In the genomic region with DNA sequence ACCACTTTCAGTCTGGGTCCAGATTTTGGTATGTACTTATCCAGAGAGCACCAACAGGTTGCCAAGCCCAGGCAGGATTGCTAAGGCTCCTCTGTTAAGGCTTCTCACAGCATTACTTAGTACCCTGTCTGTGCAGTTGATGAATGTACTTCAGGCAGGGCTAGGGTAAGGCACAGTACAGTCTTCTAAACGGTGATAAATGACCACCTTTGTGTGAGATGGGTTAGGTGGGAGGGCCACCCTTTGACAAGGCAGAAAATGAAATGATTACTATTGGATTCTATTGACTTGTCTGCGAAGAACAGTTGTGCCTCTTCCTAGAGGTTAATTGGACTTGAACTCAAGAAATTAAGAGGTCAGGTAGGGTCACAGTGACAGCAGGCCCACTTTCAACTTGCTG, we compare ENCODE assay signal across 27 mouse cellular contexts.
A peak's percentile ranks its signal among the peaks of the same experiment; 100 is the strongest.
DNase-seq lines count a peak whose midpoint lies in the region; ATAC-seq and TF ChIP-seq lines count a peak whose summit lies in the region.
"Had no signal": no experiment of that assay in that cellular context is flagged by ENCODE, and none has a peak within 500 bp of the region (broad histone marks: within the 10 kb centered on the region; RNA-seq: fewer than 3 reads in every experiment).

No protein-coding gene starts in this region.

- 16% methylated on average over 2 of the region's 2 CpGs for WGBS in hindbrain, embryonic 11.5 days
- WGBS in hindbrain, postnatal 0 days, result 44% methylated on average over 2 of the region's 2 CpGs
- WGBS in intestine, embryonic 15.5 days, result 39% methylated on average over 2 of the region's 2 CpGs

- H3K4me1 ChIP-seq in hindbrain, embryonic 11.5 days (replicated peaks; ENCODE audit: control insufficient read depth, insufficient read depth, low read length), result no peaks in the 10 kb centered on the region
- no peaks in the 10 kb centered on the region for H3K4me1 ChIP-seq in hindbrain, postnatal 0 days (ENCODE audit: insufficient read depth, low read length)
- H3K4me1 ChIP-seq in intestine, embryonic 15.5 days (replicated peaks), result no peaks in the 10 kb centered on the region
- H3K4me1 ChIP-seq: embryonic facial prominence, embryonic 13.5 days; forebrain, embryonic 12.5 days; forebrain, embryonic 15.5 days; heart, embryonic 12.5 days; heart, embryonic 15.5 days had no signal

- DNase-seq in hindbrain, embryonic 11.5 days (ENCODE audit: low spot score), result peak; percentile 30
- DNase-seq in hindbrain, postnatal 0 days (ENCODE audit: low spot score), result no peak
- DNase-seq in retina, embryonic 14.5 days (ENCODE audit: low spot score), result peak; percentile 47
- DNase-seq in retina, postnatal 1 day, result no peak
- DNase-seq in embryo, embryonic 11 days, result peak; percentile 27
- no peak for DNase-seq in lung, postnatal 14 days
- DNase-seq: adrenal gland, adult 8-10 months; adrenal gland, postnatal 25 days; cerebellum, adult 11-12 months; cerebellum, adult 8-10 months; cerebellum, postnatal 10 days; cerebellum, postnatal 36 days; gastrocnemius, postnatal 25 days; heart, adult 18-20 months; heart, postnatal 10 days; heart, postnatal 36 days; kidney, adult 18-20 months had no signal

- H3K27ac ChIP-seq in hindbrain, embryonic 11.5 days (ENCODE audit: low read depth, low read length), result no peak overlapping the region
- H3K27ac ChIP-seq in hindbrain, postnatal 0 days, result no peak overlapping the region
- no peak overlapping the region for H3K27ac ChIP-seq in intestine, embryonic 15.5 days
- H3K27ac ChIP-seq: embryonic facial prominence, embryonic 13.5 days; forebrain, embryonic 12.5 days; forebrain, embryonic 15.5 days; heart, embryonic 15.5 days; hindbrain, embryonic 14.5 days had no signal

- no peaks in the 10 kb centered on the region for H3K36me3 ChIP-seq in hindbrain, embryonic 11.5 days (ENCODE audit: control insufficient read depth, insufficient read depth, low read length)
- H3K36me3 ChIP-seq in hindbrain, postnatal 0 days (ENCODE audit: insufficient read depth, low read length), result no peaks in the 10 kb centered on the region
- no peaks in the 10 kb centered on the region for H3K36me3 ChIP-seq in intestine, embryonic 15.5 days
- H3K36me3 ChIP-seq: embryonic facial prominence, embryonic 13.5 days; forebrain, embryonic 12.5 days; forebrain, embryonic 15.5 days; heart, embryonic 12.5 days; heart, embryonic 15.5 days had no signal

- peak; percentile 87 for ATAC-seq in hindbrain, embryonic 11.5 days (ENCODE audit: low FRiP score)
- no peak for ATAC-seq in hindbrain, postnatal 0 days
- ATAC-seq in intestine, embryonic 15.5 days, result no peak
- ATAC-seq: activated CD4-positive, CD25-positive, alpha-beta regulatory T cell, adult 4 months; forebrain, embryonic 15.5 days; intestine, embryonic 16.5 days had no signal

- H3K9me3 ChIP-seq in hindbrain, embryonic 11.5 days (ENCODE audit: control insufficient read depth, low read length), result no peaks in the 10 kb centered on the region
- H3K9me3 ChIP-seq in hindbrain, postnatal 0 days (ENCODE audit: low read length), result peaks cover 2% of the 10 kb centered on the region; the same call in 1 of the 2 replicates
- H3K9me3 ChIP-seq in intestine, embryonic 15.5 days, result no peaks in the 10 kb centered on the region
- H3K9me3 ChIP-seq: embryonic facial prominence, embryonic 13.5 days; forebrain, embryonic 12.5 days; forebrain, embryonic 15.5 days; heart, embryonic 12.5 days; heart, embryonic 15.5 days had no signal

- no peak overlapping the region for H3K4me3 ChIP-seq in hindbrain, embryonic 11.5 days (ENCODE audit: low read depth, low read length)
- H3K4me3 ChIP-seq in hindbrain, postnatal 0 days (ENCODE audit: low read length), result no peak overlapping the region
- no peak overlapping the region for H3K4me3 ChIP-seq in intestine, embryonic 15.5 days (replicated peaks)
- H3K4me3 ChIP-seq: embryonic facial prominence, embryonic 13.5 days; erythroblast, embryonic 14.5 days; forebrain, embryonic 12.5 days; forebrain, embryonic 15.5 days; heart, embryonic 12.5 days; heart, embryonic 15.5 days had no signal

- TF ChIP-seq CTCF in hindbrain, postnatal 0 days (IDR thresholded peaks at IDR 0.05; ENCODE audit: low read depth), result no peak

- peaks cover 9% of the 10 kb centered on the region; the same call in 1 of the 2 replicates for H3K27me3 ChIP-seq in hindbrain, embryonic 11.5 days (ENCODE audit: control insufficient read depth, insufficient read depth, low read length)
- H3K27me3 ChIP-seq in hindbrain, postnatal 0 days (ENCODE audit: insufficient read depth, low read length), result peaks cover 20% of the 10 kb centered on the region; the same call in 1 of the 2 replicates
- no peaks in the 10 kb centered on the region for H3K27me3 ChIP-seq in intestine, embryonic 15.5 days (replicated peaks)
- H3K27me3 ChIP-seq: embryonic facial prominence, embryonic 13.5 days; forebrain, embryonic 15.5 days; heart, embryonic 12.5 days; heart, embryonic 15.5 days had no signal

- no peak overlapping the region for H3K9ac ChIP-seq in hindbrain, embryonic 11.5 days (ENCODE audit: low read depth, low read length)
- H3K9ac ChIP-seq in hindbrain, postnatal 0 days (replicated peaks; ENCODE audit: low read length), result no peak overlapping the region
- no peak overlapping the region for H3K9ac ChIP-seq in intestine, embryonic 15.5 days
- H3K9ac ChIP-seq: embryonic facial prominence, embryonic 13.5 days; forebrain, embryonic 12.5 days; forebrain, embryonic 15.5 days; heart, embryonic 12.5 days; heart, embryonic 15.5 days; hindbrain, embryonic 14.5 days had no signal

- no peak overlapping the region for H3K4me2 ChIP-seq in hindbrain, embryonic 11.5 days (replicated peaks; ENCODE audit: low read depth, low read length)
- H3K4me2 ChIP-seq in hindbrain, postnatal 0 days (ENCODE audit: low read depth, low read length), result no peak overlapping the region
- no peak overlapping the region for H3K4me2 ChIP-seq in intestine, embryonic 15.5 days (replicated peaks)
- H3K4me2 ChIP-seq: embryonic facial prominence, embryonic 13.5 days; forebrain, embryonic 12.5 days; forebrain, embryonic 15.5 days; heart, embryonic 12.5 days; heart, embryonic 15.5 days; hindbrain, embryonic 14.5 days had no signal

Comparison
In these comparisons a context has a peak if more than half of its experiments do, and no peak if none do; other contexts are left out.
1. DNase-seq: peak in hindbrain, embryonic 11.5 days (single experiment), retina, embryonic 14.5 days (single experiment) and embryo, embryonic 11 days (single experiment); none in hindbrain, postnatal 0 days (single experiment), retina, postnatal 1 day (single experiment) and lung, postnatal 14 days (single experiment).